Mouse (Mus musculus): Measurements from ENCODE around the gene Ptpn22. TPM values are rescaled to one million over a fixed set of nuclear protein-coding genes. Genes with fewer than 3 reads are reported as not detected.
"Not testable (repeated sequence)": the region's sequence is repeated elsewhere in the genome, so short reads cannot be mapped to it uniquely, and the experiment has no call there.

The Ptpn22 gene
- total and polyA plus RNA-seq, 2 experiments: 0.78 to 0.83 TPM

DNA sequence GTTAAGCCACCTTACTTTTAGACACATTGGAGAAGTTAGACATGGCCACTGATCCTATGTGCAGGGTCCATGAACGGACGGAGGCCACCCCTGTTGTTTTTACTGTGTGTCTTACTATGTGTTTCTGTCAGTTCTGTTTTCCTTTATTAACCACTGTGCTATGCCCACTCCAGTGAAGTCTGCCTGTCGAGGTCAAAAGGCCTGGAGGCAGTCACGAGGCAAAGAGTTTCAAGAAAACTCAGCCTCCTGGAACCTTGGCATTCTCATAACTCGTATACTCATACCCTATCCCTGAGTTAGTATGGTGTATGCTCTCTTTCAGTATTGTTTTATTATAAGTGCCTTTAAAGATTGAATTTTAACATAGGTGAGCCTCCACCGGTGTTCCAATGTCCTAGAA, 19.9 kb upstream of the Ptpn22 start:
- Histone ChIP-seq H3K27me3 (ENCODE audit: control insufficient read depth, insufficient read depth, low read length) (no peaks in the 10 kb centered on the region), H3K79me2 (ENCODE audit: control insufficient read depth, insufficient read depth, low read length) (no peaks in the 10 kb centered on the region), H3K27ac (replicated peaks; ENCODE audit: insufficient read depth, low read depth, low read length) (no peak overlapping the region), H3K4me1 (ENCODE audit: control insufficient read depth, insufficient read depth, low read length) (no peaks in the 10 kb centered on the region), H3K36me3 (ENCODE audit: control insufficient read depth, insufficient read depth, low read length) (no peaks in the 10 kb centered on the region), H3K9ac (ENCODE audit: low read depth, low read length) (no peak overlapping the region), H3K4me3 (ENCODE audit: insufficient read depth, low read depth, low read length) (no peak overlapping the region)
- TF ChIP-seq POLR2A (IDR thresholded peaks at IDR 0.05; ENCODE audit: extremely low read depth, insufficient read depth, low read length) (no peak), CTCF (IDR thresholded peaks at IDR 0.05; ENCODE audit: low read depth, low read length) (no peak)
- no peak for DNase-seq (ENCODE audit: extremely low read depth, low read depth, low spot score)
- WGBS: 95% methylated on average over 6 of the region's 6 CpGs

- not testable (repeated sequence) for DNase-seq (ENCODE audit: extremely low read depth, low read depth, low spot score); H3K79me2 ChIP-seq (ENCODE audit: control insufficient read depth, insufficient read depth, low read length); H3K27ac ChIP-seq (replicated peaks; ENCODE audit: insufficient read depth, low read depth, low read length); H3K9ac ChIP-seq (ENCODE audit: low read depth, low read length); H3K36me3 ChIP-seq (ENCODE audit: control insufficient read depth, insufficient read depth, low read length); H3K4me3 ChIP-seq (ENCODE audit: insufficient read depth, low read depth, low read length); H3K27me3 ChIP-seq (ENCODE audit: control insufficient read depth, insufficient read depth, low read length); H3K4me1 ChIP-seq (ENCODE audit: control insufficient read depth, insufficient read depth, low read length)
- 87% methylated on average over 3 of the region's 3 CpGs for WGBS
These were observed 19.4 kb upstream of the Ptpn22 start for GRCm38 (mm10) chr3:103840195-103840594.

GRCm38 (mm10) chr3:103840946-103841345, 18.6 kb upstream of the Ptpn22 start:
- DNase-seq (ENCODE audit: extremely low read depth, low read depth, low spot score); H3K27me3 ChIP-seq (ENCODE audit: control insufficient read depth, insufficient read depth, low read length); H3K4me1 ChIP-seq (ENCODE audit: control insufficient read depth, insufficient read depth, low read length); H3K36me3 ChIP-seq (ENCODE audit: control insufficient read depth, insufficient read depth, low read length); H3K27ac ChIP-seq (replicated peaks; ENCODE audit: insufficient read depth, low read depth, low read length); H3K4me3 ChIP-seq (ENCODE audit: insufficient read depth, low read depth, low read length); H3K79me2 ChIP-seq (ENCODE audit: control insufficient read depth, insufficient read depth, low read length); H3K9ac ChIP-seq (ENCODE audit: low read depth, low read length): not testable (repeated sequence)
- WGBS: 88% methylated on average over 7 of the region's 7 CpGs

GRCm38 (mm10) chr3:103850644-103851363, 8.8 kb upstream of the Ptpn22 start:
- Histone ChIP-seq H3K4me3 (ENCODE audit: insufficient read depth, low read depth, low read length) (no peak overlapping the region), H3K27me3 (ENCODE audit: control insufficient read depth, insufficient read depth, low read length) (no peaks in the 10 kb centered on the region), H3K4me1 (ENCODE audit: control insufficient read depth, insufficient read depth, low read length) (no peaks in the 10 kb centered on the region), H3K79me2 (ENCODE audit: control insufficient read depth, insufficient read depth, low read length) (no peaks in the 10 kb centered on the region), H3K9ac (ENCODE audit: low read depth, low read length) (no peak overlapping the region), H3K36me3 (ENCODE audit: control insufficient read depth, insufficient read depth, low read length) (no peaks in the 10 kb centered on the region), H3K27ac (replicated peaks; ENCODE audit: insufficient read depth, low read depth, low read length) (no peak overlapping the region)
- WGBS: 71% methylated on average over 9 of the region's 9 CpGs
- no peak for DNase-seq (ENCODE audit: extremely low read depth, low read depth, low spot score)
- no peak for TF ChIP-seq CTCF (IDR thresholded peaks at IDR 0.05; ENCODE audit: low read depth, low read length)
- TF ChIP-seq POLR2A (IDR thresholded peaks at IDR 0.05; ENCODE audit: extremely low read depth, insufficient read depth, low read length): no peak

GRCm38 (mm10) chr3:103851481-103851880, 8.1 kb upstream of the Ptpn22 start:
- H3K4me3 ChIP-seq (ENCODE audit: insufficient read depth, low read depth, low read length): no peak overlapping the region
- no peaks in the 10 kb centered on the region for H3K4me1 ChIP-seq (ENCODE audit: control insufficient read depth, insufficient read depth, low read length)
- H3K27me3 ChIP-seq (ENCODE audit: control insufficient read depth, insufficient read depth, low read length): no peaks in the 10 kb centered on the region
- no peak for TF ChIP-seq POLR2A (IDR thresholded peaks at IDR 0.05; ENCODE audit: extremely low read depth, insufficient read depth, low read length)
- TF ChIP-seq CTCF (IDR thresholded peaks at IDR 0.05; ENCODE audit: low read depth, low read length): no peak
- WGBS: 90% methylated on average over 6 of the region's 6 CpGs
- H3K79me2 ChIP-seq (ENCODE audit: control insufficient read depth, insufficient read depth, low read length): no peaks in the 10 kb centered on the region
- no peak for DNase-seq (ENCODE audit: extremely low read depth, low read depth, low spot score)
- H3K36me3 ChIP-seq (ENCODE audit: control insufficient read depth, insufficient read depth, low read length): no peaks in the 10 kb centered on the region
- H3K9ac ChIP-seq (ENCODE audit: low read depth, low read length): no peak overlapping the region
- H3K27ac ChIP-seq (replicated peaks; ENCODE audit: insufficient read depth, low read depth, low read length): no peak overlapping the region

- H3K36me3 ChIP-seq (ENCODE audit: control insufficient read depth, insufficient read depth, low read length): no peaks in the 10 kb centered on the region
- DNase-seq (ENCODE audit: extremely low read depth, low read depth, low spot score): no peak
- H3K9ac ChIP-seq (ENCODE audit: low read depth, low read length): no peak overlapping the region
- H3K4me3 ChIP-seq (ENCODE audit: insufficient read depth, low read depth, low read length): no peak overlapping the region
- TF ChIP-seq CTCF (IDR thresholded peaks at IDR 0.05; ENCODE audit: low read depth, low read length) (no peak), POLR2A (IDR thresholded peaks at IDR 0.05; ENCODE audit: extremely low read depth, insufficient read depth, low read length) (no peak)
- H3K27me3 ChIP-seq (ENCODE audit: control insufficient read depth, insufficient read depth, low read length): no peaks in the 10 kb centered on the region
- no peaks in the 10 kb centered on the region for H3K4me1 ChIP-seq (ENCODE audit: control insufficient read depth, insufficient read depth, low read length)
- 89% methylated on average over 8 of the region's 8 CpGs for WGBS
- no peak overlapping the region for H3K27ac ChIP-seq (replicated peaks; ENCODE audit: insufficient read depth, low read depth, low read length)
- no peaks in the 10 kb centered on the region for H3K79me2 ChIP-seq (ENCODE audit: control insufficient read depth, insufficient read depth, low read length)
These were observed 7.7 kb upstream of the Ptpn22 start for GRCm38 (mm10) chr3:103851882-103852281.

Measured in liver, adult 2 months (tissue).